Mouse (Mus musculus) liver, embryonic 14.5 days (tissue): ENCODE data around the gene Tbx6. TPM values are rescaled to one million over a fixed set of nuclear protein-coding genes. Genes with fewer than 3 reads are reported as not detected.

Experiments
- ATAC-seq: fragments of 200-750 bp; cut with Nextera tagmentation; 2 replicates; pipeline ENCODE4 v1.8.0; 2017; ENCODE audit warnings: moderate number of reproducible peaks, mild to moderate bottlenecking, moderate library complexity; ENCODE audit not compliant: insufficient read depth
- DNase-seq, 3 experiments: peaks; one replicate each; pipeline ENCODE4 v3.0.0-alpha.2; 2012 to 2013; ENCODE audit warnings: low read depth in 3 of 3, low spot score in 3 of 3
- H3K27ac ChIP-seq: fragments of 300-500 bp; sonication (generic); 2 replicates; pipeline ENCODE4 v1.5.1; 2014; ENCODE audit warnings: moderate library complexity, mild to moderate bottlenecking, control low read depth, inconsistent platforms
- H3K27me3 ChIP-seq: fragments of 300-500 bp; sonication (generic); 2 replicates; pipeline ENCODE4 v1.6.1; 2014; ENCODE audit warnings: mild to moderate bottlenecking, low read length, moderate library complexity; ENCODE audit not compliant: control insufficient read depth, insufficient read depth
- H3K36me3 ChIP-seq: fragments of 300-500 bp; sonication (generic); replicated peaks from 2 replicates; pipeline ENCODE4 v1.6.1; 2014; ENCODE audit warnings: low read depth; ENCODE audit not compliant: control insufficient read depth, insufficient read depth
- H3K4me1 ChIP-seq, 2 experiments: fragments of 200-500 bp in 1 of 2; fragments of 300-500 bp in 1 of 2; sonication (generic) in 1 of 2; replicated peaks; 2 replicates each; pipeline ENCODE4 v1.6.1; 2012 to 2014; ENCODE audit warnings: antibody characterized with exemption in 1 of 2, inconsistent platforms in 1 of 2, low read length in 1 of 2; ENCODE audit not compliant: control insufficient read depth in 2 of 2, insufficient read depth in 2 of 2
- H3K4me2 ChIP-seq: fragments of 300-500 bp; sonication (generic); 2 replicates; pipeline ENCODE4 v1.6.1; 2014; ENCODE audit warnings: low read depth, mild to moderate bottlenecking, control low read depth, moderate library complexity
- H3K4me3 ChIP-seq, 2 experiments: fragments of 200-500 bp in 1 of 2; fragments of 300-500 bp in 1 of 2; sonication (generic) in 1 of 2; 2 replicates each; pipeline ENCODE4 v1.5.1; 2012 to 2014; ENCODE audit warnings: low read depth in 2 of 2, low read length in 2 of 2, mild to moderate bottlenecking in 2 of 2, control low read depth in 1 of 2, inconsistent platforms in 1 of 2, moderate library complexity in 1 of 2; ENCODE audit not compliant: insufficient read depth in 1 of 2
- H3K9ac ChIP-seq: fragments of 300-500 bp; sonication (generic); replicated peaks from 2 replicates; pipeline ENCODE4 v1.6.1; 2014; ENCODE audit warnings: mild to moderate bottlenecking, control low read depth, moderate library complexity
- H3K9me3 ChIP-seq: fragments of 300-500 bp; sonication (generic); 2 replicates; pipeline ENCODE4 v1.6.1; 2016; ENCODE audit warnings: low read length, mixed read lengths; ENCODE audit not compliant: control insufficient read depth
- CTCF ChIP-seq: IDR thresholded peaks from 2 replicates; pipeline ENCODE4 v1.5.1; 2016; ENCODE audit warnings: antibody characterized with exemption, low read depth, control low read depth
- EP300 ChIP-seq: IDR thresholded peaks from 2 replicates; pipeline ENCODE4 v1.6.1; 2016; ENCODE audit warnings: antibody characterized with exemption, low read depth
- WGBS: fragments of 180-500 bp; shearing (Covaris S2); extraction: QIAGEN DNeasy Blood & Tissue Kit; methylation state at CpG from one replicate; pipeline ENCODE4 v1.1.7; 2014; ENCODE audit not compliant: insufficient replicate concordance; 5-methylcytosine and 5-hydroxymethylcytosine counted together
- polyA plus RNA-seq, 2 experiments: library from polyadenylated mRNA; depleted of rRNA in 1 of 2; stranded (reverse) in 1 of 2; unstranded in 1 of 2; fragments of >200 nt; fragmentation: Nextera tagmentation in 1 of 2; extraction: Ambion mirVana in 1 of 2; gene quantifications; 2 replicates each; pipeline versions ENCODE4 v1.2.1 to v1.2.3; 2012 to 2014

Gene Tbx6
- polyA plus RNA-seq, 2 experiments: 0.43 to 1.3 TPM

GRCm38 (mm10) chr7:126793456-126794270 is 12.4 kb downstream of the Tbx6 start:
- H3K4me2 ChIP-seq: no peak overlapping the region; the same call in 1 of the 2 replicates
- peaks cover 17 to 25% of the 10 kb centered on the region in 2 experiments for H3K4me1 ChIP-seq

GRCm38 (mm10) chr7:126794271-126794605 is 13.0 kb downstream of the Tbx6 start:
- Histone ChIP-seq H3K9me3 (no peaks in the 10 kb centered on the region), H3K36me3 (peaks cover 32% of the 10 kb centered on the region), H3K4me3 (no peak overlapping the region), H3K4me2 (no peak overlapping the region), H3K9ac (no peak overlapping the region), H3K4me1 (peaks cover 17 to 25% of the 10 kb centered on the region in 2 experiments), H3K27ac (no peak overlapping the region), H3K27me3 (no peaks in the 10 kb centered on the region)
- 37% methylated on average over 4 of the region's 4 CpGs for WGBS
- ATAC-seq (no peak), DNase-seq (no peak)
- TF ChIP-seq EP300: no peak
- TF ChIP-seq CTCF: no peak

More at GRCm38 (mm10) chr7:126793456-126794270, 12.4 kb downstream of the Tbx6 start:
- DNase-seq (no peak), ATAC-seq (no peak)
- no peak overlapping the region for H3K27ac ChIP-seq
- TF ChIP-seq CTCF: no peak
- TF ChIP-seq EP300: no peak
- H3K9me3 ChIP-seq: no peaks in the 10 kb centered on the region
- peaks cover 32% of the 10 kb centered on the region for H3K36me3 ChIP-seq
- no peaks in the 10 kb centered on the region for H3K27me3 ChIP-seq
- H3K4me3 ChIP-seq: no peak overlapping the region
- 68% methylated on average over 4 of the region's 4 CpGs for WGBS
- no peak overlapping the region for H3K9ac ChIP-seq

- no peak overlapping the region for H3K9ac ChIP-seq
- H3K4me2 ChIP-seq: no peak overlapping the region
- peak; percentile 53 for TF ChIP-seq CTCF
- no peak for TF ChIP-seq EP300
- H3K36me3 ChIP-seq: peaks cover 23% of the 10 kb centered on the region
- H3K4me3 ChIP-seq: no peak overlapping the region
- no peaks in the 10 kb centered on the region for H3K27me3 ChIP-seq
- peaks cover 24 to 34% of the 10 kb centered on the region in 2 experiments for H3K4me1 ChIP-seq
- H3K9me3 ChIP-seq: no peaks in the 10 kb centered on the region
- WGBS: 80% methylated on average over 16 of the region's 16 CpGs
- H3K27ac ChIP-seq: no peak overlapping the region
- ATAC-seq (no peak), DNase-seq (no peak)
Observed at GRCm38 (mm10) chr7:126795387-126796317, 14.4 kb downstream of the Tbx6 start.

- DNase-seq (no peak), ATAC-seq (no peak)
- Histone ChIP-seq H3K4me1 (peaks cover 19 to 29% of the 10 kb centered on the region in 2 experiments), H3K27me3 (no peaks in the 10 kb centered on the region), H3K9me3 (no peaks in the 10 kb centered on the region), H3K4me3 (no peak overlapping the region), H3K4me2 (no peak overlapping the region), H3K36me3 (peaks cover 21% of the 10 kb centered on the region), H3K27ac (no peak overlapping the region), H3K9ac (no peak overlapping the region)
- 72% methylated on average over 8 of the region's 8 CpGs for WGBS
- TF ChIP-seq CTCF (peak; percentile 66), EP300 (no peak)
Observed at GRCm38 (mm10) chr7:126796350-126796932, 15.2 kb downstream of the Tbx6 start.
